Mouse (Mus musculus) gastrocnemius, adult 8-10 months (tissue): ENCODE results near the gene Ccdc115. TPM values are rescaled to one million over a fixed set of nuclear protein-coding genes. Genes with fewer than 3 reads are reported as not detected.

Experiments used
- microRNA-seq: library from miRNA; unstranded; fragments of <30 nt; microRNA quantifications from one replicate; pipeline ENCODE4 v1.2.0, GENCODE M21; 2022
- total RNA-seq, 4 experiments: library from RNA; stranded (reverse); gene quantifications; 2 replicates each; pipeline ENCODE4 v1.2.4; 2022

The Ccdc115 gene
- total RNA-seq, 4 experiments from 2014 or later: 10.7 to 14.9 (median 13.7) TPM

Small RNA genes lying within 50 kb of the gene (microRNA-seq; reads per million reads assigned to microRNA genes)
- gene Mir5103: not detected

Other genes starting within 250 kb of the Ccdc115 start
- gene Imp4, start 179 bp upstream of the Ccdc115 start, total RNA-seq: 10 to 100 TPM in 3 of 4 experiments, 1 to 10 TPM in 1; 9.4 to 13.2 (median 11.3) TPM
- gene Ptpn18, start 20.1 kb upstream of the Ccdc115 start, total RNA-seq: 1 to 10 TPM in 3 of 4 experiments, under 1 TPM in 1; 0.73 to 3.7 (median 1.8) TPM
- gene Prss39, start 58.7 kb upstream of the Ccdc115 start, total RNA-seq: not detected
- not detected for gene Cfc1, start 96.0 kb upstream of the Ccdc115 start, total RNA-seq
- gene Prss40, start 121.3 kb upstream of the Ccdc115 start, total RNA-seq: not detected
- gene Amer3, start 140.0 kb upstream of the Ccdc115 start, total RNA-seq: not detected